Mouse (Mus musculus): ENCODE measurements around the gene Trim52.

DNA sequence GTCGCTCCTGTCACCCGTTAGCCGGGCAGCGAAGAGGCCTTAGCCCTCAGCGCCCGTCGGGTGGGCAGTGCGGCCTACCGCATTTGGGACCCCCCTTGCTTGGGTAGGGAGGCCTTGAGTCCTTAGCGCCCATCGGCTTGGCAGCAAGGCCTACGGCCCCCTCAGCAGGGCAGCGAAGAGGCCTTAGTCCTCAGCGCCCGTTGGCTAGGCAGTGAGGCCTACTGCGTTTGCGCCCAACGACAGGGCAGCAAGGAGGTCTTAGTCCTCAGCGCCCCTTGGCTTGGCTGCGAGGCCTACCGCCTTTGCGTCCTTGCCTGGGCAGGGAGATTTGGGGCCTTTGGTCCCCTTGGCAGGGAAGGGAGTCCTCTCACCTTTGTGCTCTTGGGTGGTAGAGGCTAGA is 427 bp downstream of the Trim52 start:
- no peak for TF ChIP-seq CTCF (IDR thresholded peaks at IDR 0.05; ENCODE audit: borderline replicate concordance, control insufficient read depth, extremely low read depth, insufficient read depth, low read length, poor library complexity)
- TF ChIP-seq POLR2A (IDR thresholded peaks at IDR 0.05; ENCODE audit: control insufficient read depth, extremely low read depth, insufficient read depth, low read length, poor library complexity) = no peak
